Mouse (Mus musculus) kidney, postnatal 14 days (tissue): Measurements from ENCODE around the gene Tmem221.

ENCODE experiments used
- DNase-seq: peaks from one replicate; pipeline ENCODE4 v3.0.0; 2022; ENCODE audit warnings: mixed read lengths

Gene Tmem221

GRCm38 (mm10) chr8:71505979-71506378, 52.7 kb downstream of the Tmem221 start:
- DNase-seq, result no peak

GRCm38 (mm10) chr8:71505326-71505725, 53.3 kb downstream of the Tmem221 start:
- no peak for DNase-seq

GRCm38 (mm10) chr8:71504349-71504748, 54.3 kb downstream of the Tmem221 start:
- no peak for DNase-seq
